Mouse (Mus musculus) liver, embryonic 12.5 days (tissue): ENCODE measurements around the gene Tm6sf1. TPM values are rescaled to one million over a fixed set of nuclear protein-coding genes. Genes with fewer than 3 reads are reported as not detected.

Experiments used
- ATAC-seq: fragments of 200-750 bp; cut with Nextera tagmentation; 2 replicates; pipeline ENCODE4 v1.8.0; 2017; ENCODE audit warnings: moderate number of reproducible peaks, mild to moderate bottlenecking, moderate library complexity
- H3K27ac ChIP-seq: fragments of 300-500 bp; sonication (generic); 2 replicates; pipeline ENCODE4 v1.5.1; 2016; ENCODE audit warnings: mild to moderate bottlenecking
- H3K27me3 ChIP-seq: fragments of 300-500 bp; sonication (generic); replicated peaks from 2 replicates; pipeline ENCODE4 v1.6.1; 2016; ENCODE audit warnings: mild to moderate bottlenecking, moderate library complexity
- H3K36me3 ChIP-seq: fragments of 300-500 bp; sonication (generic); 2 replicates; pipeline ENCODE4 v1.6.1; 2016; ENCODE audit warnings: mild to moderate bottlenecking, moderate library complexity
- H3K4me1 ChIP-seq: fragments of 300-500 bp; sonication (generic); 2 replicates; pipeline ENCODE4 v1.6.1; 2016
- H3K4me2 ChIP-seq: fragments of 300-500 bp; sonication (generic); 2 replicates; pipeline ENCODE4 v1.6.1; 2016; ENCODE audit warnings: mild to moderate bottlenecking, moderate library complexity
- H3K4me3 ChIP-seq: fragments of 300-500 bp; sonication (generic); 2 replicates; pipeline ENCODE4 v1.5.1; 2016; ENCODE audit warnings: mild to moderate bottlenecking, moderate library complexity
- H3K9ac ChIP-seq: fragments of 300-500 bp; sonication (generic); 2 replicates; pipeline ENCODE4 v1.6.1; 2016; ENCODE audit warnings: mild to moderate bottlenecking, moderate library complexity
- H3K9me3 ChIP-seq: fragments of 300-500 bp; sonication (generic); replicated peaks from 2 replicates; pipeline ENCODE4 v1.6.1; 2016; ENCODE audit warnings: mild to moderate bottlenecking, moderate library complexity
- WGBS: fragments of 180-500 bp; shearing (Covaris S2); methylation state at CpG from one replicate; pipeline ENCODE4 v1.1.7; 2016; ENCODE audit not compliant: insufficient replicate concordance; 5-methylcytosine and 5-hydroxymethylcytosine counted together
- polyA plus RNA-seq: library from polyadenylated mRNA; unstranded; fragments of >200 nt; fragmentation: Nextera tagmentation; extraction: Ambion mirVana; gene quantifications from 2 replicates; pipeline ENCODE4 v1.2.1, GENCODE M21; 2016

The Tm6sf1 gene
- polyA plus RNA-seq, 1 experiment from 2014 or later: 8.3 TPM

DNA sequence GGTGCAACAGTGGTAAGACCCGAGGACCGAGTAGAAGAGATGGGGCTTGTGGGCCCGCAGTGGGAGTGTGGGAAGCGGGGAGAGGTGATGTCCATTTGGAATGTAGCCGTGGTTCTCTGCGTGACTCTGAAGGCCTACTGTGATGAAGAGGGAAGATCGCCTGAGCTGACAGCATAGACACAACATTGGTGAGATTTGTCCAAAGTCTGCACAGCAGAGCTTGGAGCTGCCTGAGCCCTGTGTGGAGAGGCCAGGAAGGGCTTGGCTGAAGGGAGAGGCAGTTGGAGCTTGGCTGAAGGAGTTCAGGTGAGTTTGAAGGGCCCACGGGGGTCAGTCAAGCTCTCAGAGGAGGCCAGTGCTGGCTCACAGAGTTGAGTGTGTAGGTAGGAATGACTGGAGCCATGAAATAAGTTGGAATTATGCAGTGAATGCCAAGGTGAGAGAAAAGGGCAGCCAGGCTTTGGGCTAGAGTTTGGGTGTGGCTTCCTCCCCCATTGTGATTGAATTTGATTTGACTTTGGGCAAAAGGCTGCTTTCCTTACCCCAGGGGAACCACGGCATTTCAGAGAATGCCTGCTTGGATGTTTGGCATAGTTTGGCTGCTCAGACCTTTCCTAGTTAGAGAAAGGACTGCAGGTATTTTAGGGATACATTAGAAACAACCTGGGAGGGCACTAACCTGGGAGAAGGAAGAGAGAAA is 8.6 kb downstream of the Tm6sf1 start:
- Histone ChIP-seq H3K4me2 (no peak overlapping the region), H3K27me3 (peaks cover 46% of the 10 kb centered on the region), H3K4me3 (no peak overlapping the region), H3K27ac (no peak overlapping the region), H3K4me1 (peaks cover 17% of the 10 kb centered on the region), H3K9me3 (no peaks in the 10 kb centered on the region), H3K9ac (no peak overlapping the region), H3K36me3 (0 out of 2 replicates have a peak, but pooled peaks cover 5% of the 10 kb centered on the region)
- ATAC-seq: no peak
- 75% methylated on average over 9 of the region's 9 CpGs for WGBS

DNA sequence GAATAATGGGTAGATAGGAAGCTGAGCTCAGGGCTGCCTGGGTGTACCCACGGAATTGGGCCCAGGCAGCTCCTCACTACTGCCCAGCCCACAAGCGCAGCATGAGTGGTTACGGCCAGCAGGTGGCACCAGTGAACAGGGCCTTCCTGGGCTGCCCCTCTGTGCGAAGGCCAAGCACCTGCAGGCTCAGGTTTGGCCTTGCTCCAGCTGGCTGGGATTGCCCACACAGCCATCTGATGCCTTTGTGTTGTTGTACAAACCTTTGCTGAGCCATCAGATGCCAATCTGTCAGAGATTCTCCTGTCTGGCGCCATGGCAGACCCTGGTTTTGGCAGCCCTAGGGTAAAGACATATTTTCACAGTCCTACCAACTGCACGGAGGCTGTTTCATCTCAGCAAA is 9.4 kb downstream of the Tm6sf1 start:
- Histone ChIP-seq H3K9ac (no peak overlapping the region), H3K27me3 (peaks cover 39% of the 10 kb centered on the region), H3K4me1 (peaks cover 13% of the 10 kb centered on the region), H3K4me2 (no peak overlapping the region), H3K9me3 (no peaks in the 10 kb centered on the region), H3K36me3 (0 out of 2 replicates have a peak, but pooled peaks cover 5% of the 10 kb centered on the region), H3K4me3 (no peak overlapping the region), H3K27ac (no peak overlapping the region)
- WGBS: 38% methylated on average over 6 of the region's 6 CpGs
- peak; percentile 58; the same call in 1 of the 2 replicates for ATAC-seq

DNA sequence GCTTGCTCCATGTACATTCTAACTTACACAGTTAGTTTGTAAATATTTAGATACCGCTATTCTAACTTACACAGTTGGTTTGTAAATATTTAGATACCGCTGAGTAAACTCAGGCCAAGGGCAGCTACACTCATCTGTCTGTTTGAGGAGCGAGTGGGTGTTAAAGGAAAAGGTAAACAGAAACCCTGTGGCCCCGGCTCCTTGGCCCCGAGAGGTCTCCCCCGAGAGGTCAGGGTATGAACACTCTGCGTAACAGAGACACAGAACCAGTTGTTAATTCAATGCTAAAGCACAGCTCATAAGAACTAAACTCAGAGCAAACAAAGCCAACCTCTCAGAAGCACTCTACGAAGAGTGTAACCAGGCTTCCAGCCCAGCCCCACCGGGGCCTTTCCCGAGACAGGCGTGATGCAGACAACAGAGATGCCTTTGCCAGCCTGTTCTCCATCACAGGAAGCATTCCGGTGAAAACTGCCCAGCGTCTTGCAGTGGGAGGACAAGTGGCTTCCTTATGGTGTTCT is 13.8 kb downstream of the Tm6sf1 start:
- H3K9ac ChIP-seq: no peak overlapping the region
- 69% methylated on average over 13 of the region's 13 CpGs for WGBS
- H3K4me1 ChIP-seq: 0 out of 2 replicates have a peak, but pooled peaks cover 4% of the 10 kb centered on the region
- H3K27me3 ChIP-seq: peaks cover 37% of the 10 kb centered on the region
- ATAC-seq: 0 out of 2 replicates have a peak, but pooled peaks have one; percentile 48
- H3K27ac ChIP-seq: no peak overlapping the region
- H3K36me3 ChIP-seq: 0 out of 2 replicates have a peak, but pooled peaks cover 3% of the 10 kb centered on the region
- H3K9me3 ChIP-seq: no peaks in the 10 kb centered on the region
- no peak overlapping the region for H3K4me3 ChIP-seq
- no peak overlapping the region for H3K4me2 ChIP-seq

DNA sequence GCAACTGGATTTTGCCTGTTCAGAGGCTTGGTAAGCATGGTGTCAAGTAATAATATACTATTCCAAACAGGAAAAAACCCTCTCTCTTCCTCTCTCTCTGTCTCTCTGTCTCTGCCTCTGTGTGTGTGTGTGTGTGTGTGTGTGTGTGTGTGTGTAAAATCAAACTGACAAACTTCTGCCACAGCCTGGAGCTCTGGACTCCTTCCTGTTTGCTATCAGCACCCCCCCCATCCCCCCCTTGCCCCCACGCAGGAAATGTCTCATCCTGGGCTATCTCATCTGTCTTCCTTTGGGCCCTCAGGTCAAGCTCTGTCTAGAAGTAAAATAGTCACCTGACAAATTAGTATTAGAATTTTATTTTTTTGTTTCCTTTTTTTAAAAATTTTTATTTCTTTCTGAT is 15.0 kb downstream of the Tm6sf1 start:
- H3K27ac ChIP-seq: no peak overlapping the region
- no peaks in the 10 kb centered on the region for H3K9me3 ChIP-seq
- 0 out of 2 replicates have a peak, but pooled peaks cover 3% of the 10 kb centered on the region for H3K36me3 ChIP-seq
- H3K4me2 ChIP-seq: no peak overlapping the region
- H3K4me3 ChIP-seq: no peak overlapping the region
- no peak overlapping the region for H3K9ac ChIP-seq
- H3K4me1 ChIP-seq: 0 out of 2 replicates have a peak, but pooled peaks cover 4% of the 10 kb centered on the region
- 0% methylated on average over 1 of the region's 1 CpGs for WGBS
- no peak for ATAC-seq
- peaks cover 46% of the 10 kb centered on the region for H3K27me3 ChIP-seq

DNA sequence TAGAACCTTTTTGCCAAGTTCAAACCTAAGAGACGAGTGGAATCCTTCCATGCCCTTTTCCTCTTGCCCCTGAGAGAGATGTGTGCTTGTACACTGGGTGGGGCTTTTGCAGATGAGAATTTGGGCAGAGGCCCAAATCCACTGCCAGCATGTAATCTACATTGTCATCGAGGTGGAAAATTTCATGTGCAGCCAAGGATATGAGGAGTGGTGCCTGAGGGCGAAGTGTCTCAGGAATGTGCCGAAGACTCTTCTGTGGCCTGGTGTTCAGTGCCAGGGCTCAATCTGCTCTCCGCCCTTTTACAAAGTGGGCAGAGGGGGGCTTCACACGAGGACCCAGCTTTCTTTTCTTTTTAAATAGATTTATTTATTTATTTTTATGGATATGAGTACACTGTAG is 15.8 kb downstream of the Tm6sf1 start:
- no peak overlapping the region for H3K27ac ChIP-seq
- no peak for ATAC-seq
- H3K27me3 ChIP-seq: peaks cover 40% of the 10 kb centered on the region
- H3K4me3 ChIP-seq: no peak overlapping the region
- no peak overlapping the region for H3K4me2 ChIP-seq
- 72% methylated on average over 6 of the region's 6 CpGs for WGBS
- no peaks in the 10 kb centered on the region for H3K9me3 ChIP-seq
- H3K36me3 ChIP-seq: no peaks in the 10 kb centered on the region
- H3K4me1 ChIP-seq: 0 out of 2 replicates have a peak, but pooled peaks cover 4% of the 10 kb centered on the region
- H3K9ac ChIP-seq: no peak overlapping the region

DNA sequence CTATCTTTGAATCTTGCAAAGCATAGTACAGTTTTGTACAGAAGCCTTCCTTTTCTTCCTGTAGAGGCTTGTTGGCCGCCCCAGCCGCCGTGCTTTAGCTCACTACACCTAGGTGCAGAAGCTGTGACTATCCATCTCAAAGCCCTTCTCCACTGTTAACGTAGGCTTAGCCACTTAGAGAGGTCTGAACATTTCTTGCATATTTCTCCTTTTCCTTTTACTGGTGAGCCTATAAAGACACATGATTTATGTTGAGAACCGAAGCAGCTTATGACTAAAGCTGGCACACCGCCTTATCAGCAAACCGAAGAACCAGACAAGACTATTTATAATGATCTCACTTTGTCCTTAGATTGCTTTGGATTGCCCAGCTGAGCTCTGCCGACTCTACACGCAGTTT is 16.6 kb downstream of the Tm6sf1 start:
- Histone ChIP-seq H3K9ac (no peak overlapping the region), H3K9me3 (no peaks in the 10 kb centered on the region), H3K27ac (no peak overlapping the region), H3K4me2 (no peak overlapping the region), H3K27me3 (peaks cover 33% of the 10 kb centered on the region; the same call in 1 of the 2 replicates), H3K4me3 (no peak overlapping the region), H3K4me1 (0 out of 2 replicates have a peak, but pooled peaks cover 4% of the 10 kb centered on the region), H3K36me3 (no peaks in the 10 kb centered on the region)
- ATAC-seq: no peak
- WGBS: 72% methylated on average over 9 of the region's 9 CpGs

DNA sequence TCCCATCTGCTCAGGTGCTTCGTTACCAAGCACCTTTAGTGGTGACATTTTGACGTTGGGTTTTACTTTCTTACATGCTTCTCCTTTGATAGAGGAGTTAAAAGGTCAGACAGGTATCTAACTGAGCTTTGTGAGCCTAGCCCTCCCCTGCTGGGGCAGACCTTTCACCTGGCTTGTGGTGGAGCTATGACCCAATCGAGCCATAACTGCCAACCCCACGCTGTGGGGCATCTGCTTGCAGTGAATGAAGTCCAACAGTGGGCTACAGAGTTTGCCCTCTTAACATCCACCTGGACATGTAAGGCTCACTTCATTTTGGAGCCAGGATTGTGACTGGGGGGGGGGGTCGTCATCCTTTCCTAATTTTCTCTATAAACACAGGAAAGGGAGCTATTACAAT is 21.5 kb downstream of the Tm6sf1 start:
- H3K27me3 ChIP-seq: peaks cover 30% of the 10 kb centered on the region; the same call in 1 of the 2 replicates
- no peak for ATAC-seq

DNA sequence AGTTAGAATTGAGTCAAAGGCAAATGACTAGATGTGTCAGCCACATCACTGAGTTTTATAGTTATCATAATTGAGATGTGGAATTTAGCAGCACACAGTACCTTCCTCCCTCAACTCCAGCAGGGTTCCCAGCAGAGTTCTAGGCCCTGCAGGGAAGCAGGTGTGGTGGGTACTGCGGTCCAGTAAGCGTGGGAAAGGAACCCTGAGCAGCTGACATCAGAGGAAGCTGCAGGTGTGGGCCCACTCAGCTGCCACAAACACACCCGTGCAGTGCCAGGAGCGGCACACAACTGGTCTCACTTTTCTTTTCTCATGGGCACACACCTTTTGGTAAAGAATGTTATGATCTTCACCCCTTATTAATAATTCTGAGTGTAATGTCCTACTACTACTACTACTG is 22.0 kb downstream of the Tm6sf1 start:
- no peak overlapping the region for H3K27ac ChIP-seq
- 72% methylated on average over 4 of the region's 4 CpGs for WGBS
- H3K4me2 ChIP-seq: no peak overlapping the region
- H3K4me3 ChIP-seq: no peak overlapping the region
- no peak for ATAC-seq
- no peaks in the 10 kb centered on the region for H3K36me3 ChIP-seq
- H3K27me3 ChIP-seq: peaks cover 27% of the 10 kb centered on the region; the same call in 1 of the 2 replicates
- no peaks in the 10 kb centered on the region for H3K4me1 ChIP-seq
- H3K9me3 ChIP-seq: no peaks in the 10 kb centered on the region
- no peak overlapping the region for H3K9ac ChIP-seq

More for the DNA sequence above, 21.5 kb downstream of the Tm6sf1 start:
- no peaks in the 10 kb centered on the region for H3K4me1 ChIP-seq
- no peaks in the 10 kb centered on the region for H3K36me3 ChIP-seq
- WGBS: 72% methylated on average over 5 of the region's 5 CpGs
- H3K27ac ChIP-seq: no peak overlapping the region
- no peaks in the 10 kb centered on the region for H3K9me3 ChIP-seq
- no peak overlapping the region for H3K9ac ChIP-seq
- H3K4me2 ChIP-seq: no peak overlapping the region
- H3K4me3 ChIP-seq: no peak overlapping the region

DNA sequence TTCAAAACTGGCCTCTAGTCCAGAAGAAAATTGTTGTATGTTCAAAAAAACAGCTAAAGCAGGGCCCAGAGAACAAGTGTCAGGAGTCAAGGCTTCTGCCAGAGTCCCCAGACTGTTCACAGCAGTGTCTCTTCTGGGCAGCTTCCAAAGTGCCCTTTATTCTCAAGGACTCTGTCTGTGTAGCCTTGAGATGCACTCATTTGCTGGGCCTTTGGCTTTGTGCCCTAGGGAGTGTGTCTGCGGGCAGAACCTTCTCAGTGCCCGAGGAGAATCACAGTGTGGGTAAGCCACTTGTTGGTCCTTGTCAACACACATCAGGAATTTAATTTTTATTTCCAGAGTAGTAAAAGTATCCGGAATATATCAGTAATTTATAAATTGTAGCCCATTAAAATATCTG is 22.8 kb downstream of the Tm6sf1 start:
- no peak overlapping the region for H3K4me3 ChIP-seq
- no peak overlapping the region for H3K9ac ChIP-seq
- peaks cover 20% of the 10 kb centered on the region; the same call in 1 of the 2 replicates for H3K27me3 ChIP-seq
- ATAC-seq: no peak
- H3K27ac ChIP-seq: no peak overlapping the region
- no peaks in the 10 kb centered on the region for H3K9me3 ChIP-seq
- no peak overlapping the region for H3K4me2 ChIP-seq
- H3K4me1 ChIP-seq: no peaks in the 10 kb centered on the region
- no peaks in the 10 kb centered on the region for H3K36me3 ChIP-seq
- 70% methylated on average over 3 of the region's 3 CpGs for WGBS

DNA sequence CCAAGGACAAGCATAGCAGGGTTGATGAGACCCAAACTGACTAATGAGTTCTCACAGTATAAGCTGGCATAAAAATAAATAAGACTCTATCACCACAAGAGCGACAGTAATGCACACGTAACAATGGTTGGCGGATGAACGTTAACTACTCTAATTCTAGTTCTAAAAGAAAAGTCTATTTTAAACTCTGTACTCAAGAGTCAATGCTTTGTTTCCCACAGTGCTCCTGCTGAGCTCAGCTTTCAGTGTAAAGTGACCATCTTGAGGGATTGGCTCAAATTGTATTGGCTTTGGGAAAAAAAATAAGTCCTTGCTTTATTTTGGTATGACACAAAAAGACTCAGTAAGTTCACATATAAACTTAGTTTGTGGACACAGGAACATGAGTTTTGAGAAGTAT is 26.3 kb downstream of the Tm6sf1 start:
- Histone ChIP-seq H3K9me3 (no peaks in the 10 kb centered on the region), H3K27ac (no peak overlapping the region), H3K4me3 (no peak overlapping the region), H3K4me2 (no peak overlapping the region), H3K36me3 (no peaks in the 10 kb centered on the region), H3K4me1 (no peaks in the 10 kb centered on the region), H3K27me3 (peaks cover 4% of the 10 kb centered on the region; the same call in 1 of the 2 replicates), H3K9ac (no peak overlapping the region)
- 86% methylated on average over 4 of the region's 4 CpGs for WGBS
- ATAC-seq: no peak

DNA sequence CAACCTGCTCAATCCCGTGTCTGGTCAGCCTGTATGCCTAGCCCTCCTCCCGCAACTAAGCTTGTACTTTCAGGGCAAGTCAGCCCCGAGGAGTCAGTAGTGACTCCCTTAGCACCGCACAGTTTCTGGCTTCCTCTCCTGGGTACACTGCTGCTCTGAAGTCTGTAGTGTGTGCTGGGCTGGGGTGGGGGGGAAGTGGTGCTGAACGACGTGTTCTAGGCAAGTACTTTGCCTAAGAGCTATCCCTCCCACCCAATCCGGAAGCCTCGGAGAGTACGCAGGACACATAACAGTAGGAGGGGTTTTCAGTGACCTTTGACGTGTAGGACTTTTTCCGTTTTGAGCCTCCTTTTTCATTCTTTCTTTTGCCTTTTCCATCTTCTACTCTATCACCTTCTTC is 40.6 kb downstream of the Tm6sf1 start:
- H3K4me3 ChIP-seq: no peak overlapping the region
- no peak overlapping the region for H3K9ac ChIP-seq
- 0 out of 2 replicates have a peak, but pooled peaks cover 4% of the 10 kb centered on the region for H3K27me3 ChIP-seq
- H3K4me2 ChIP-seq: no peak overlapping the region
- H3K27ac ChIP-seq: no peak overlapping the region
- WGBS: 53% methylated on average over 11 of the region's 11 CpGs
- no peaks in the 10 kb centered on the region for H3K9me3 ChIP-seq
- ATAC-seq: no peak
- no peaks in the 10 kb centered on the region for H3K36me3 ChIP-seq
- H3K4me1 ChIP-seq: no peaks in the 10 kb centered on the region

DNA sequence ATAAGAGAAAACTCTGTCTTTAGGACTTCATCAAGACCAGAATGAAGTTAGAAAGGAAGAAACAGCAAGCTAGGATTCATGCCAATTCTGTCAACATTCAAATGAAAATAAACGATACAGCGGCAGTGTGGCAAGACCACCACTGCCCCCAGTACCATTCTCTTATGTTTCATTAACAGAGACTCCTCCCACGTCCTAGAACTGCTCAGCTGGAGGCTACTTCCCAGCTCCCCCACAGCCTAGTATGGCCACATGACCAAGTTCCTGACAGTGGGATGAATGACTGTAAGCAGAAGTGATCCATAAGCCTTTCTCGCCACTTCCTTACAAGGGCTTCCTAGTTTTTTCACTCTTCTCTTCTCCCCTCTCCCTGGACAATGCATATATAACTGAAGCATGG is 45.3 kb downstream of the Tm6sf1 start:
- H3K4me1 ChIP-seq: no peaks in the 10 kb centered on the region
- no peak overlapping the region for H3K27ac ChIP-seq
- 58% methylated on average over 4 of the region's 4 CpGs for WGBS
- no peak overlapping the region for H3K9ac ChIP-seq
- H3K9me3 ChIP-seq: no peaks in the 10 kb centered on the region
- H3K27me3 ChIP-seq: no peaks in the 10 kb centered on the region
- no peaks in the 10 kb centered on the region for H3K36me3 ChIP-seq
- H3K4me2 ChIP-seq: no peak overlapping the region
- no peak for ATAC-seq
- H3K4me3 ChIP-seq: no peak overlapping the region
